Mouse (Mus musculus) cerebellum, adult 9-11 months (tissue): ENCODE results near the gene F11r.

Experiments used
- DNase-seq: peaks from one replicate; pipeline ENCODE4 v3.0.0; 2022

Gene F11r

DNA sequence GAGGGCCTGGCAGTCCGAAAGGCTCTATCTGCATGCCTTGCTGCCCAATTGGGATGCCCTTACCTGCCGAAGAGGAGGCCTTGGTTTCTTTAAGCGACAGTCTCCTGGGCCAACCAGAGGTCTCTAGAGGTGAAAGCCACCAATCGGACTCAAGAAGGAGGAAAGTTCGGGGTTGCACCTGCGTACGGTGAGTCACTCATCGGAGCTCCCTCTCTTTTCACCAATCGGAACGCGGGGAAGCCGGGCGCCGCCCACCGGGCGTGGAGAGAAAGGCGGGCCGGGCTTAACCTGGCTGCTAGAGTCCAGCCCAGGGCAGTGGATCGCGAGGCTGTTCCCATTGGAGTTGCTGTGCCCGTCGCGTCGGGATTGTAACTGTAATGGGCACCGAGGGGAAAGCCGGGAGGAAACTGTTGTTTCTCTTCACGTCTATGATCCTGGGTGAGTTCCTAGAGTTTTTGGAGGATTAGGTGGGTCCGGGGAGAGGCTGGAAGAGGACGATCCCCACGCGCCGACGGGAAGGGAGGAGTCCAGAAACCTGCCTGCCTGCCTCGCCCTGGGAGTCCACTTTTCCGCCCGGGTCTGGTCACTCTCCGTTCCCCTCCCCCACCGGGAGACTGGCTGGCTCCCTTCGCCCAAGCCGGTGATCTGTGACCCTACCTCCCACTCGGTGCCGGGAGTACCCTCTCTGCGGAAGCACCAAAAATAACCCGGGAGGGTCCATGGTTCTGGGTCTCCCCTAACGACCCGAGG, at the start of gene F11r:
Gene F11r (plus strand): TSS at position 272 of the 750 bp plus-strand sequence.
- DNase-seq, result peak; percentile 91

DNA sequence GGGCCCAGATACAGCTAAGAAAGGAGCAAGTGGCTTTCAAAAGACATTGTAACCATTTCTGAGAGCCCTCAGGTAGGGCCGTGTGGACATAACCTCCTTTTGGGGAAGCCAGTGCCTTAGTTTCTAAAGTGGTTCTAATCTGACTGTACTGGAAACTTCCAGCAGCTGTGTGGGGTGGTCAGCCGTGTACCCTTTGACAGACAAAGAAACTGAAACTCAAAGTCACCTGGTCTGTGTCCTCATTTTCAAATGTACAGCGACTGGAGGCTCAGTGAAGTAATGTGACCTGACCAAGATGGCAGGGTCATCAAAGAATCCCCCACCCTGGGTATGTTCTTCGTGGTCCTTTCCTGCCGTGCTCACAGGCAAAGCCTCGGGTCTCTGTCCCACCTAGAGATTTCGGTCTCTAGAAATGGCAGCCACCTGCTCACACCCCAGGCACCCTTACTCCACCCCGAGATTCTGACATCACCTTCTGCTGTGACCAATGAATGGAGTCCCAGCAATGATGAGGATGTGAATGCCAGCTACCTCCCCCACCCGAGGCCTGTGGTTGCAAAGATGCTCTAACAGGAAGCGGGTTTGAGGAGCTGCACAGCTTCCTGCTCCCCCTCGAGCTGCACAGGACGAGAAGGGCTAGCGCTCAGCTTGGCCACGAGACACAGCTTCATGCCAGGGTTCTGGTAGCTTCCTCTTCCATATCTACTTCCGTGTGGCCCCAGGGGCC, 48.8 kb upstream of the F11r start, which contains the start of gene Arhgap30:
Gene Arhgap30 (plus strand): TSS at position 579 of the 727 bp plus-strand sequence.
- no peak for DNase-seq

DNA sequence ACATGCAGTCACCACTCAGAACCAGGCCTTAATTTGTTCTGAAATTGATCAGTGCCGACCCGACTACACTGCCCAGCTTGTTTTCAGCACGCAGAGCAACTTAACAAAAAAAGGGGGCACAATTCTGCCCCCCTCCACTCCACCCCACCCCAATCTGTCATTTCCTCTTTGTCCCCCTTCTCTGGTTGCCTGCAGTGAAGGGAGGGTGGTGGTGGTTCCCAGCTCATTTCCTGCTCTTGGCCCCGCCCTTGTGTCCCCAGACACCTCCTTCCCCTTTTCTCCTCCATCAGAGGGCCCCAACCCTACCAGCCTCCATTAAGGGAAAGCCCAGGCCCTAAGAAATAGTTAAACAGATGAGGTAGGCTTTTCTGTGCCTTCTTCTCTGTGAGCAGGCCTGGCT, 47.2 kb upstream of the F11r start:
- DNase-seq, result no peak

GRCm38 (mm10) chr1:171401821-171402220, 35.5 kb upstream of the F11r start:
- DNase-seq, result no peak

DNA sequence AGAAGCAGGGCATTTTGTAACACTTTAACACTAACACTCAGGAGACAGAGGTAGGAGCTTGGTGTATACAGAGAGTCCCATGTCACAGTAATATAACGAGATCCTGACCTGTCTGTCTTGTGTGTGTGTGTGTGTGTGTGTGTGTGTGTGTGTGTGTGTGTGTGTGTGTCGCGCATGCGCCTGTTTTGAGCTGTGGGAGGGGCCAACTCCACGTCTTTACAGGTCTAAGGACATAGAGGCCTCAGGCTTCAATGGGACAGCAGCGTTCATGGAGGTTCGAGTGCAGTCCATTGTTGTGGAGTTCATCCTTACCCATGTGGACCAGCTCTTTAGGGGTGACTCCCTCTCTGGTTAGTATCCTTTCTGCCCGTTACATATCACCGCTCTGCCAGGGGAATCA, 34.3 kb upstream of the F11r start:
- DNase-seq, result no peak

GRCm38 (mm10) chr1:171407263-171407662, 30.1 kb upstream of the F11r start:
- no peak for DNase-seq

DNA sequence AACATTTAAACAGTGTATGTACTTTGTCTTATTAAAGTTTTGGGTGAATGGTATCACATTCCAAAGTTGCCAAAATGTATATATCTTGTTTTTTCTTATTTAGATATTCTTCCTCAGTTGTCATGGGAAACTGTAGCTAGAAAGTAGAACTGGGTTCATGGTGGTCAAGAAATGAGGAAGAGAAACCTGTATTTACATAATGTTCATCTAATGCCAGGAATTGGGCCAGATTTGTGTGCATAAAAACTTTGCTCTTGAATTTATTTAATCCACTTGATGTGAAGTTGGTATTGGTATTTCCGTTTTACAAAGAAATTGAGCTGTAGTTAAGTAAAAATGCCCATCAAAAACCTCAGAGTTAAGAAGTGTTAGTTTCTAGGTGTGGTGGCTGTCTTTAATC, 27.1 kb upstream of the F11r start:
- DNase-seq, result no peak

- DNase-seq, result peak; percentile 95
Observed at GRCm38 (mm10) chr1:171410947-171411484, 26.3 kb upstream of the F11r start, which contains the start of gene Usf1. Usf1 (plus strand) TSS chr1:171411313.

DNA sequence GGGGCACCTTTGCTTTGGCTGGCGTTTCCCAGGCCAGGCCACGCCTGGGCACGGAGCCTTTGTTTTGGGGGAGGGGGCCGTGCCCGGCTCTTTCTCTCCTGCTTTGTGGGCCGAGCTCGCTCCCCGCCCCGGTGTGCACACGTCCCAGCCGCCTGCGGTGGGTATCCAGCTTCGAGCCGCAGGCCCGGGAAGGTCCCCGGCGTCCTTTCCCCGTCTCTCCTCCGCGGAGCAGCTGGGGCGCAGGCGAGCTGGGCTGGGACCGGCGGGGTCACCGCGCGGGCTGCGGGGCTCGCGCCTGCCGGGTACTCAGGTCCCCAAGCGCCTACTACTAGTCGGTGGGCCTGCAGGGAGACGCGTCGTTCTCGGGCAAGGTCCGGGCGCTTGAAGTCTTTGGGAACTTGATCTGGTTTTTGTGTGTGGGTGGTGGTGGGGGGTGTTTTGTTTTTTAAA, 25.8 kb upstream of the F11r start:
- no peak for DNase-seq

- peak; percentile 40 for DNase-seq
Observed at GRCm38 (mm10) chr1:171412001-171412441, 25.3 kb upstream of the F11r start.

DNA sequence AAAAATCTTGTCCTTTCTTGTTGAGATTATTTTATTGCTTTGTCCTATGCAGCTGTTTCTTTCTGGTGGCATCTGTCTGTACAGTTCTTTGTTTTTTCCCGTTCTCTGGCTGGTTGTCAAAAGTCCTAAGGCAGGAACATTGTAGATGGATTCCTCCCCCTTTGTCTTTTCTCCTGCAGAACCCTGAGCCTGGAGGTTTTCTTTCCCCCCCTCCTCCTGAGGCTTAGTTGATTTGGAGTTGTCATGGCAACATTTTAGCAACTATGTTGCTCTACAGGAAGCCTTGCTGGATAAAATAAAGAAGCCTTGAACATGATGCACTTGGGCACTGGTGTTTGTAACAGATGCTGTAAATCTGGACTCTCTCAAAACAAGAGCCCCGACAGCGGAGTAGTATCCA, 24.9 kb upstream of the F11r start:
- DNase-seq, result no peak

DNA sequence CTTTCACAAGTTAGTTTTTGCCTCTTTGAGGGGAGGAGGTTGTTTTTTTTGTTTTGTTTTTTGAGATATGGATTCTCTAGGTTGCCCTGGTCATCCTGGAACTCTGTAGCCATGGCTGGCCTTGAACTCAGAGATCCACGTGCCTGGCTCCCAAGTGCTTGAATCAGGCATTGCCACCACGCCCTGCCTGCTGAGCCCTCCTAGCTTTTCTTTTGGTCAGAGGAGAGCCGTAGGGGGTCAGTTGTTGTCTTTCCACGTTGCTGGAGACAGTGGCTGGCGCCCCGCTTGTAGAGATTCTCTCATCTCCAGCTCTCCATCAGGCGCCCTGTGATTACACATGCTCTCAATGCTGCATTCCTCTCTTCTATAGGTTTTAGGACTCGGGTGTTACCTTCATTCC, 23.7 kb upstream of the F11r start:
- no peak for DNase-seq

DNA sequence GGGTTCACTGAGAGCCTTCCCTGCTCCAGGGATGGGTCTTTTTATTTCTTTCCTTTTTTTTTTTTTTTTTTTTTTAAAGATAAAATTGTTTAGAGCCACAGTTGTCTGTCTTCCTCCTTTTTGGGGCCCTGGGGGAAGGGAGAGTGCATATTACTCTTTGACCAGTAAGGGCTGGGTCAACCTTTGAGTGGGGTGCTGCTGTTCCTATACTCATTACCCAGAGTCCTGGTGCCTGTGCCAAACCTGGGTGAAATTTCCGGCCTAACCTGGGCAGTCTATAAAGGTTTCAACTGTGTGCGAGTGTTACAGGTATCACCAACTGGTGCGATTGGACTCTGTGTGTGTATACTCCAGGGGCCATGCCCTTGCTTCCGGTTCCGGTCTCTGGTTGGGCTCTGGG, 18.7 kb upstream of the F11r start, which contains the start of gene Tstd1:
Gene Tstd1 (plus strand): TSS at position 213 of the 400 bp plus-strand sequence.
- no peak for DNase-seq

DNA sequence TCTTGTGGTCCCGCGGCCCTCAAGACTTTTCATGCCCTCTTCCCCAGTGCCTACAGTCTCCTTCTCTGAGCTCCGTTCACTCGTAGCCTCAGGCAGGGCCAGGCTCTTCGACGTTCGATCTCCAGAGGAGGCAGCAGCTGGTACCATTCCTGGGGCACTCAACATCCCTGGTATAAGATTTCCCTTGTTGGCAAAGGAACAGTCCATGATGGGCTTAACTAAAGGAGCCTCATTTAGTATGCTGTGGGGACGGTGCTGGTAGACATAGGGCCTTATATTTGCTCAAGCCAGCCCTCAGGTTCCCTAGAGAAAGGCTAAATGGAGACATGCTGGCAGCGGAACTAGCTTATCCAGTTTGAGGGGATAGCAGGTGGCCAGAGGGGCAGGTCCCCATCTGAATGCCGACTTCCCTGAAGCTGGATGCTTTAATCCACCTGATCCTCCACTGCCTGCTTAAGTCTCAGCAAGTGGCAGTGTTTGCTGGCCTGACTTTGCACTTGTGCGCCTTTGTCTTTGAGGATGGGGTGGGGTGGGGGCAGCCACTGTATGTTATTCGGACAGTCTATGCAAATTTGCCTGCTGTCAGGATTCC, 17.9 kb upstream of the F11r start:
- DNase-seq, result no peak

DNA sequence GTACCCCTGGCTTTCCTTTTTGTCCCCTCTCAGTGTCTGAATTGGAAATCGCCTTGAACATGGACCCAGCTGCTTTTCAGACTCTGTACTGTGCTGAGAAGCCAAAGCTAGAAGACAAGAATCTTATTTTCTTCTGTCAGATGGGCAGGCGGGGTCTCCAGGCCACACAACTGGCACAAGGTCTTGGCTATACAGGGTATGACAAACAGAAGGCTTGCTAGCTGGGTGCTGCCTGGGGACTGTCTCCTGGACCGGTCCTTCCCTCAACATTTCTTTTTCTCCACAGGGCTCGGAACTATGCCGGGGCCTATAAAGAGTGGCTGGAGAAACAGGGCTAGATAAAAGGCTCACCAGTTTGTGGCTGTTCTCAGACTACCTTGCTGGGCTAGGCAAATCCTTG, 17.4 kb upstream of the F11r start:
- no peak for DNase-seq

GRCm38 (mm10) chr1:171422504-171423095, 14.7 kb upstream of the F11r start:
- DNase-seq, result no peak

DNA sequence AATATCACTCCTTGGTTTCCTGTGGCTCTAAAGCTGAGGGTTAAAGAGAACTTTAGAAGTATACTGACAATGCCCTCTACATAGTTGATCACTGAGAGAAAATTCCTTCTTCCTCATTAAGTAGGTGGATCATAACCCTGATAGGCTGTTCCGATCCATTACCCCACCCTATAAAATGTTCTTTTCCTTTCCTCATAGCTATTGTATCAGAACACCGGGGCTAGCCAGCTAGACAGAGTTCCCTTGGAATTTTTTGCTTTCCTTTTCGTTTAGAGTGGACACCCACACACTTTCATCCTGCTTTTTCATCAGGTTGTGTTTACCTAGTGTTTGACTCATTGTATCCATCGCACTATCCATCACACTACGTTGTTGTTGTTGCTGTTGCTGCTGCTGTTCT, 12.7 kb upstream of the F11r start:
- DNase-seq, result no peak

GRCm38 (mm10) chr1:171425126-171425525, 12.2 kb upstream of the F11r start:
- DNase-seq, result no peak

DNA sequence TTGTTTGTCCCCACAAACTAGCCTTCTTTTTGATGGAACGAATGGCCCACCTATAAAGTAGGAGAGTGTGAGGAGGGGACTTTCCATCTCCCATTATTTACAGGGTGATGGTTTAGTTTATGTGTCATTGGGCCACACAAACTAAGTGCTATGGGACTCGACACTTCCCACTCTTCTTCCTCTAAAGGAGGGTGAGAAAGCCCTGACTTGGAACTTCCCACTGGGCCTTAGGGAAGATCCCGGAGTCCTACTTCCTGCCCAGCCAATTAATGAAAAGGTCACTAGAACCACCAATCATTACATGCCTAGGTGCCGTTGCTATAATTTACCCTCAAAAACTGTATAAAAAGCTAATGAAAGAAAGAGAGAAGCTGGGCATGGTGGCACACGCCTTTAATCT, 5.2 kb upstream of the F11r start:
- no peak for DNase-seq

DNA sequence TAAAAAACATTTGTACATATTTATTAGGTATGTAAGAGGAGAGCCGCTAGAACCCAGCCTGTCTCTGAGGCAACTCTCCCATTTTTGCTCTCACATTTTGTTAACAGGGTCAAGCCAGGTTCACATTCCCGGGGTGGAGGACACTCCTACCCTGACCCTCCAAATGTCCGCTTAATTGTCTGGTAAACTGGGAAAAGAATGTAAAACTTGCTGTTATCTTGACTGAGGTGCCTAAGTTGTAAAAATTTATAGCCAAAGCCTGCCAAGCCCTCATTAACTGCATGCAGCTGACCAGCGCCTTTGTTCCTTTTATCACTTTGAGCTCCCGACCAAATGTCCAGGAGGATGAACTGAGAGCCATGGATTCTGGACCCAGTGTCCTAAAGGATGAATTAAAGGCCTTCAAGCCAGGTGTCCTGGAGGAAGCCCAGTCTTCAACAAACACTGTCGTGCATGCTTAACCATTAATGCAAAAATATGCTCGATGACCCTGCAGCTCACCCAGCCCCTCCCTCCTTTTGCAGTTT, 2.0 kb upstream of the F11r start:
- DNase-seq, result no peak

GRCm38 (mm10) chr1:171435974-171436373, 1.4 kb upstream of the F11r start:
- no peak for DNase-seq

- DNase-seq, result no peak
Observed at GRCm38 (mm10) chr1:171438014-171438670, 807 bp downstream of the F11r start.
